Mouse (Mus musculus) CD4-positive helper T cell, adult 2 months (primary cell): ENCODE data around the gene Tmem217.

Experiments used
- DNase-seq: peaks from one replicate; pipeline ENCODE4 v3.0.0-alpha.2; 2012; ENCODE audit warnings: low read depth, missing footprints, low spot score

Gene Tmem217

GRCm38 (mm10) chr17:29552162-29552732 is at the start of gene Tmem217:
TSS of gene Tmem217 (minus strand) at chr17:29552385.
- peak; percentile 80 for DNase-seq

- no peak for DNase-seq
Measured at GRCm38 (mm10) chr17:29601391-29601790, 49.2 kb upstream of the Tmem217 start.

- no peak for DNase-seq
Measured at GRCm38 (mm10) chr17:29599537-29599936, 47.4 kb upstream of the Tmem217 start.

- DNase-seq: no peak
Measured at GRCm38 (mm10) chr17:29599051-29599450, 46.9 kb upstream of the Tmem217 start.

GRCm38 (mm10) chr17:29596771-29597132 is 44.6 kb upstream of the Tmem217 start:
- no peak for DNase-seq

- DNase-seq: no peak
Measured at GRCm38 (mm10) chr17:29595891-29596770, 43.9 kb upstream of the Tmem217 start.

- DNase-seq: no peak
Measured at GRCm38 (mm10) chr17:29589221-29589898, 37.2 kb upstream of the Tmem217 start.

- no peak for DNase-seq
Measured at GRCm38 (mm10) chr17:29586921-29587320, 34.7 kb upstream of the Tmem217 start.

GRCm38 (mm10) chr17:29585446-29585845 is 33.3 kb upstream of the Tmem217 start:
- peak; percentile 22 for DNase-seq

- DNase-seq: no peak
Measured at GRCm38 (mm10) chr17:29584737-29585136, 32.6 kb upstream of the Tmem217 start.

GRCm38 (mm10) chr17:29584306-29584705 is 32.1 kb upstream of the Tmem217 start:
- no peak for DNase-seq

- DNase-seq: no peak
Measured at GRCm38 (mm10) chr17:29583569-29583968, 31.4 kb upstream of the Tmem217 start.

GRCm38 (mm10) chr17:29579579-29580126 is 27.5 kb upstream of the Tmem217 start:
- no peak for DNase-seq

- no peak for DNase-seq
Measured at GRCm38 (mm10) chr17:29569831-29570230, 17.6 kb upstream of the Tmem217 start.

GRCm38 (mm10) chr17:29568435-29568834 is 16.2 kb upstream of the Tmem217 start:
- no peak for DNase-seq

GRCm38 (mm10) chr17:29565521-29565920 is 13.3 kb upstream of the Tmem217 start:
- DNase-seq: peak; percentile 54

GRCm38 (mm10) chr17:29558476-29558875 is 6.3 kb upstream of the Tmem217 start:
- DNase-seq: no peak

- peak; percentile 21 for DNase-seq
Measured at GRCm38 (mm10) chr17:29556893-29557292, 4.7 kb upstream of the Tmem217 start.

GRCm38 (mm10) chr17:29556456-29556855 is 4.3 kb upstream of the Tmem217 start:
- DNase-seq: no peak

GRCm38 (mm10) chr17:29554176-29554575 is 2.0 kb upstream of the Tmem217 start:
- no peak for DNase-seq

GRCm38 (mm10) chr17:29551019-29551418 is 1.2 kb downstream of the Tmem217 start:
- DNase-seq: peak; percentile 71
